Mouse (Mus musculus) erythroblast, embryonic 14.5 days (primary cell): ENCODE measurements at regions not wholly inside any gene's neighbourhood (a gene's known extent, or its start where the extent isn't known, plus 50 kb on each side); places are given as distances from the start of the nearest gene placed in this dataset.

Experiments used
- H3K27me3 ChIP-seq: 2 replicates; pipeline ENCODE4 v1.6.1; 2012; ENCODE audit warnings: inconsistent platforms; ENCODE audit not compliant: control insufficient read depth
- H3K36me3 ChIP-seq: 2 replicates; pipeline ENCODE4 v1.6.1; 2012; ENCODE audit warnings: mild to moderate bottlenecking, inconsistent platforms; ENCODE audit not compliant: control insufficient read depth
- H3K4me1 ChIP-seq: 2 replicates; pipeline ENCODE4 v1.6.1; 2012; ENCODE audit warnings: inconsistent platforms; ENCODE audit not compliant: control insufficient read depth
- H3K4me3 ChIP-seq: replicated peaks from 2 replicates; pipeline ENCODE3; 2012; ENCODE audit warnings: moderate library complexity, mild to moderate bottlenecking, inconsistent platforms
- H3K9me3 ChIP-seq: 2 replicates; pipeline ENCODE4 v1.6.1; 2012; ENCODE audit warnings: low read length, inconsistent platforms, mixed read lengths; ENCODE audit not compliant: control insufficient read depth
- GATA1 ChIP-seq: IDR thresholded peaks from 2 replicates; pipeline ENCODE4 v1.6.1; 2012; ENCODE audit warnings: low read length, inconsistent platforms, mixed read lengths
- TAL1 ChIP-seq: IDR thresholded peaks from 3 replicates; pipeline ENCODE4 v1.6.1; 2012; ENCODE audit warnings: low read length, inconsistent platforms, mixed read lengths

DNA sequence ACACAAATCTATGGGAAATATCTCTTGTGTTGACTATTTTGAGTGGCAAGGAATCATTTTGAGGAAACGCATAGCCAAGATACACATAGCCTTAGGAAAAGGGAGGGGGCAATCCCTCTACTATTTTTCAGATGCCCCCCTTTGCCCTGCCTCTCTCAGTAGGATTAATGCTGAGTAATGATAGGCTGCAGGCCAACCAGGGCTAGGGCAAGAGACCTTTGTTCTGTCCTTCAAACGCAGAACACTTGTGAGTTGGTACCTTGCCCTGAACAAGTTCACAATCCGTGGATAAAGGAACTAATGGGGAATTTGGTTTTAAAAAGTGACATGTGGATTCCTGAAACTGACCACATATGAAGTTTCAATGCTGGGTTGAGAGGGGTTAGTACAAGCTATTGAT, 651.6 kb downstream of the Slc4a3 start:
- Histone ChIP-seq H3K36me3 (no peaks in the 10 kb centered on the region), H3K9me3 (peaks cover 9% of the 10 kb centered on the region), H3K4me3 (no peak overlapping the region), H3K27me3 (no peaks in the 10 kb centered on the region), H3K4me1 (no peaks in the 10 kb centered on the region)
- TF ChIP-seq TAL1 (no peak), GATA1 (no peak)

DNA sequence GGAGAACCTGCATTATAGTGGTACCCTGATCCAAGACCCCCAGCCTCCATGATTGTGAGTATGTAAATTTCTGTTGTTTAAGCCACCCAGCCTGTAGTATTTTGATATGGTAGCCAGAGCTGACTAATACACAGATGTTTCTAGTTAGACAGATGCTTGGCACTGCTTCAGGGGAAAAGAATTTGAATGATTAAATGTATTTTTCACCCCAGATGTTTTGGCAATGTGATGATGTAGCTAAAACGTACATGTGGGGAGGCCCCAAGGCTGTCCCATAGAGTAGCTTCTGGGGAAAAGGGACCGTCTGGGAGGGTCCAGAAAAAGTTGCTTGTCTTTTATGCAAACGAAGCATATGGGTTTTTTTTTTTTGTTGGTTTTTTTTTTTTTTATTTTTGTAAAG, 654.8 kb downstream of the Slc4a3 start:
- no peaks in the 10 kb centered on the region for H3K27me3 ChIP-seq
- TF ChIP-seq TAL1 (no peak), GATA1 (no peak)
- H3K4me1 ChIP-seq = no peaks in the 10 kb centered on the region
- H3K4me3 ChIP-seq = no peak overlapping the region
- no peaks in the 10 kb centered on the region for H3K36me3 ChIP-seq
- peaks cover 9% of the 10 kb centered on the region for H3K9me3 ChIP-seq

DNA sequence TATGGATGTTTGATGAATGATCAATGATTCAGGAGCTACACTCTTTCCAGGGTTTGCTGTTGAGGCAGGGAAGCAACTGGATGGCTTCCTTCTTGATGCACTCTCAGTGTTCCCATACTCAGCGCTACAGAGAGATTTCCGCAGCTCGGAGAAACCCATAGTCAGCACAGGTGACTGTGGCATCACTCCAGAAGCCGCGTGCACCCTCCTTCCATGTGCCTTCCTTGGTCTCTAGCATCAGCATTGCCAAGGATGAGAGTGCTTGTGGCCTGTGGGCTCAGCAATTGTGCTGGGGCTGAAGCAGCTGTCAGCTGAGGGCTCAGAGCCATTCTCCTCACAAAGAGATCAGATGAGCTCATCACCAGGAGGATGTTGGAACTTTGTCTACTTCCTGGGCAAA, 666.4 kb downstream of the Slc4a3 start:
- H3K4me3 ChIP-seq = no peak overlapping the region
- no peaks in the 10 kb centered on the region for H3K4me1 ChIP-seq
- no peaks in the 10 kb centered on the region for H3K27me3 ChIP-seq
- H3K36me3 ChIP-seq = no peaks in the 10 kb centered on the region
- no peaks in the 10 kb centered on the region; the same call in 1 of the 2 replicates for H3K9me3 ChIP-seq
- TF ChIP-seq TAL1 (no peak), GATA1 (no peak)

DNA sequence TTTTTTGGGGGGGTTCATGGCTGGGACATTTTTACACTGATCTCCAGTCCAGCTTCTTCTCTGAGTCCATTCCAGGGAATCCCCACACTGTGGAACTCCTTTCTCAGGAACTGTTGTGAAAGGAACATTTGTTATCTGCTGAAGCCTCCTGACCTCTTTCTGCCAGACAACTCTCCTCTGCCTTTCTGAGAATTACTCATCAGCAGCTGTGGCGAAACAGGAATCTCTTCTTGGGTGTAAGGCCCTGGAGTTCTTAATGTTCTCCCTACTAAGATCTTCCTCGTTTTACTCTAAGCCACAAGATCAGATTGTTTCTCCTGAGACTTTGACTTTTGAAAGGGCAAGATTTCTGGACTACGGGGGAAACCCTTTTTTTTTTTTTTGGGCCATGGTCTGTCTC, 698.7 kb downstream of the Slc4a3 start:
- H3K9me3 ChIP-seq = no peaks in the 10 kb centered on the region
- H3K4me3 ChIP-seq = no peak overlapping the region
- no peaks in the 10 kb centered on the region for H3K4me1 ChIP-seq
- H3K36me3 ChIP-seq = no peaks in the 10 kb centered on the region
- no peak for TF ChIP-seq GATA1
- TF ChIP-seq TAL1 = no peak
- no peaks in the 10 kb centered on the region for H3K27me3 ChIP-seq

DNA sequence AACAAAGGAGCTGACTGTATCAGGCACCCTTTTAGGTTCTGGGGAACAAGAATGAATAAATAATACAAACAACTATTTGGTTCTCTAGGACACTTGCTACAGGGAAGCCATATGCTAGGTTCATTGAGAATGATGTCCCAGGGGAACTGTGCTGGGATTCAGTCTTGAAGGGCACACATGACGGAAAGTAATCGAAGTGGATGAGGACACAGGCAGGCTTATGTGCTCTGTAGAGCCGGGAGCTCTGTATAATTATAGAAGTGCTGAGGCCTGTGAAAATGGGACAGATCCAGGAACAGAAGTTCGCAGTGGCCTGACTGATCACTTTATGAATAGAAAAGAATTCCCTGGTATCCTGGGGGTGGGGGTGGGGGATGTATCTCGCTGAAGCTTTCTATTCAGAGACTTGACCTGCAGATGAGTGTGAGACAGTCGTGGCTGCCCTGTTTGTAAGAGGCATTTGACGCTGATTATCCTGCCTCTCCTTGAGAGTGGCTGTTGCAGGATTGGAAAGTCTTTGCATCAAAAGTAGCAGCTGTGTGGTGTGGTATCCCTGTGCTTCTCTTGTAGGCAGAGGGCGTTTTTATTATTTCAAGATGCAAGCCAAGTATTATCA, 700.2 kb downstream of the Slc4a3 start:
- no peaks in the 10 kb centered on the region for H3K27me3 ChIP-seq
- TF ChIP-seq TAL1 = no peak
- no peak for TF ChIP-seq GATA1
- H3K36me3 ChIP-seq = no peaks in the 10 kb centered on the region
- no peak overlapping the region for H3K4me3 ChIP-seq
- no peaks in the 10 kb centered on the region for H3K9me3 ChIP-seq
- no peaks in the 10 kb centered on the region for H3K4me1 ChIP-seq

DNA sequence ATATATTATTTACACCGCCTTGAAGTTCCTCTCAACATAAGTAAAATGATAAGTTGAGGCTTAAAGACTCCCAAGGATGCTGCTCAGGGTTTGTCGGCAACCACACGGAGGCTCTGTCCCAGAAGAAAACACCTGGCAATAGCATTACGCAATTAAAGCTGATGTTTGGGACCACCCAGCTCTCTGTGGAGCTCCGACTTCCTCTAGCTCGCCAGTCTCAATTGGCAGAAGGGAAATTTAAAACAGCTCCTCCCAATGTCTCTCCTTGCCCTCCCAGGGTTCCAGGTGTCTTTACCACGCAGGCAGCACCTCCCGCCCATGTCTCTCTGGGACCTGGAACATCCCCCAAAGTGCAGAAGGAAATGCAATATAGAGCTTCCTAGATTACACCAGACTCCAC, 701.1 kb downstream of the Slc4a3 start:
- Histone ChIP-seq H3K4me1 (no peaks in the 10 kb centered on the region), H3K4me3 (no peak overlapping the region), H3K36me3 (no peaks in the 10 kb centered on the region), H3K27me3 (no peaks in the 10 kb centered on the region), H3K9me3 (no peaks in the 10 kb centered on the region)
- TF ChIP-seq GATA1 (no peak), TAL1 (no peak)

DNA sequence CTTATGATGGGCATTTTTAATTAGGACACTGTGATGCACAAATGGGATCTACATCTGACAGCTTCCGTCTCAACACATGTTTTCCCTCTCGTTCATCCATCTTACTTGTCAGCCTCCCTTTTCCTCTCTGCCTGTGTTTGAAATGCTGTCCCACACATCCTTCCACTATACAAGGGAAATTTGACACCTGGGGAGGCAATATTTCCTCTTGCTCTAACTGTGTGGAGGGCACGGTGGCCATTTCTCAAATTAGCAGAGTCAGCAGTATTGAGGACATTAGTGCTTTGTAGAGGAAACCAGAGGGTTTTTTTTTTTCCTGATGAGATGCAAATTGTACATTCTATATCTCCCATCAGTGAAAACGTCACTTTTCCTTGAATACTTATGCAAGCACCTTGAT, 712.2 kb downstream of the Slc4a3 start:
- H3K9me3 ChIP-seq = no peaks in the 10 kb centered on the region; the same call in 1 of the 2 replicates
- no peak for TF ChIP-seq GATA1
- TF ChIP-seq TAL1 = no peak
- H3K27me3 ChIP-seq = no peaks in the 10 kb centered on the region
- H3K4me3 ChIP-seq = no peak overlapping the region
- H3K4me1 ChIP-seq = no peaks in the 10 kb centered on the region
- H3K36me3 ChIP-seq = no peaks in the 10 kb centered on the region

DNA sequence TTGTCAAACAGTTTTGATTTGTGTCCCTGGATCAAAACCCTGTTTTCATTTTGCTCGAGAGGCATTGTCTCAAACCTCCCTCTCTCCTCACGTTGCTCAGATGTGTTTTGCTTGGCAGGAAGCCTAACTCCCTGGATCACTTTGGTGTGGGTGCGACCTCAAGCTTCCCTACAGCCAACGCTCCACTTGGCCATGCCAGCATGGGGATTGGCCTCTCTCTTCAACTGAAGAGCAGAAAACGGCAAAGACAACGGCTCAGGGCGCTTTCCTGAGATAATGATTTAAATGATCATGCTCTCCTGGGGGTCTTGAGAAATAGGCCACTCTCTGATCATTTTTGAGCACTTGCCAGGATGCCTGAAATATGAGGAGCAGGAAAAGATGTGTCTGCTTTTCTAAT, 730.1 kb downstream of the Slc4a3 start:
- no peaks in the 10 kb centered on the region for H3K27me3 ChIP-seq
- H3K4me1 ChIP-seq = no peaks in the 10 kb centered on the region
- H3K36me3 ChIP-seq = no peaks in the 10 kb centered on the region
- H3K9me3 ChIP-seq = peaks cover 2% of the 10 kb centered on the region; the same call in 1 of the 2 replicates
- no peak overlapping the region for H3K4me3 ChIP-seq
- no peak for TF ChIP-seq GATA1
- no peak for TF ChIP-seq TAL1

DNA sequence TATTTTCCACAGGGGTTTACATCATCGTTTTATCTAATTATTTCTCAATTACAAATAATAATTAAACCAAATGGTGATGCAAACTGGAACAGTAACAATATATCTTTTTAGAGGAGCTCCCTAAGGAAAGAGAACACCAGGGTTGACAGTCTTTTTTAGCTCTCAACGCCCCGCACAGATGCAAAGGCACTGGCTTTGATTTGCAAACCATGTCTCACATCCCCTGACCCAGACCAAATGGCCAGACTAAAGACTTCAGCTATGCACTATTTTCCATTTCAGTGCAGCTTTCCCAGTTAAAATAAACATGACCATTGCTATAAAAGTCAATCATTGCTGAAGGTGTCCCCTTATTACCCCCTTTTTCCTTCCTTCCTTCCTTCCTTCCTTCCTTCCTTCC, 730.6 kb downstream of the Slc4a3 start:
- Histone ChIP-seq H3K27me3 (no peaks in the 10 kb centered on the region), H3K9me3 (peaks cover 2% of the 10 kb centered on the region; the same call in 1 of the 2 replicates)
- TF ChIP-seq GATA1 (no peak), TAL1 (no peak)

DNA sequence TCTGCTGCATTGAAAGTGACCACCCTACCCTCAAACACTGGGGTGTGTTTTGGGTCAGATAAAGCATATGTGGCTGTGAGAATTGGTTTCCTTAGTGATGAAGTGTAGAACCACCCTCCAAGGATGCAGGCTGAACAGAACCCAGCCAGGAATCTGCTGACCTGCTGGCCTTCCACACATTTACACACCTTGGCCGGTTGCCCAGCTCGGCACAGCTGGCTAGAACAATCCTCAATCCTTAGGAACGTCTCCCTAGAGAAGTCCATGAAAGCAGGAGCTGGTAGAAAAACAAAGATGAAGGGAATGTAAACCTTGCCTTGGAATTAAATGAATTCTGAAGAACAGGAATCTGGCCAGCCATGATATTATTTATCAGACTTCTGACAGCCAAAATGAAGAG, 737.3 kb downstream of the Slc4a3 start:
- Histone ChIP-seq H3K4me3 (no peak overlapping the region), H3K27me3 (no peaks in the 10 kb centered on the region), H3K4me1 (no peaks in the 10 kb centered on the region), H3K36me3 (no peaks in the 10 kb centered on the region), H3K9me3 (no peaks in the 10 kb centered on the region)
- no peak for TF ChIP-seq GATA1
- no peak for TF ChIP-seq TAL1

More for the DNA sequence above, 730.6 kb downstream of the Slc4a3 start:
- H3K4me1 ChIP-seq = no peaks in the 10 kb centered on the region
- H3K36me3 ChIP-seq = no peaks in the 10 kb centered on the region
- H3K4me3 ChIP-seq = no peak overlapping the region
